Mouse (Mus musculus) spleen, postnatal 10 days (tissue): ENCODE data around the gene Ankle1.
A peak's percentile ranks its signal among the peaks of the same experiment; 100 is the strongest.

Source experiments
- DNase-seq, 2 experiments: peaks; one replicate each; pipeline ENCODE4 v3.0.0; 2021 to 2022; ENCODE audit warnings: low spot score in 2 of 2

The Ankle1 gene

DNA sequence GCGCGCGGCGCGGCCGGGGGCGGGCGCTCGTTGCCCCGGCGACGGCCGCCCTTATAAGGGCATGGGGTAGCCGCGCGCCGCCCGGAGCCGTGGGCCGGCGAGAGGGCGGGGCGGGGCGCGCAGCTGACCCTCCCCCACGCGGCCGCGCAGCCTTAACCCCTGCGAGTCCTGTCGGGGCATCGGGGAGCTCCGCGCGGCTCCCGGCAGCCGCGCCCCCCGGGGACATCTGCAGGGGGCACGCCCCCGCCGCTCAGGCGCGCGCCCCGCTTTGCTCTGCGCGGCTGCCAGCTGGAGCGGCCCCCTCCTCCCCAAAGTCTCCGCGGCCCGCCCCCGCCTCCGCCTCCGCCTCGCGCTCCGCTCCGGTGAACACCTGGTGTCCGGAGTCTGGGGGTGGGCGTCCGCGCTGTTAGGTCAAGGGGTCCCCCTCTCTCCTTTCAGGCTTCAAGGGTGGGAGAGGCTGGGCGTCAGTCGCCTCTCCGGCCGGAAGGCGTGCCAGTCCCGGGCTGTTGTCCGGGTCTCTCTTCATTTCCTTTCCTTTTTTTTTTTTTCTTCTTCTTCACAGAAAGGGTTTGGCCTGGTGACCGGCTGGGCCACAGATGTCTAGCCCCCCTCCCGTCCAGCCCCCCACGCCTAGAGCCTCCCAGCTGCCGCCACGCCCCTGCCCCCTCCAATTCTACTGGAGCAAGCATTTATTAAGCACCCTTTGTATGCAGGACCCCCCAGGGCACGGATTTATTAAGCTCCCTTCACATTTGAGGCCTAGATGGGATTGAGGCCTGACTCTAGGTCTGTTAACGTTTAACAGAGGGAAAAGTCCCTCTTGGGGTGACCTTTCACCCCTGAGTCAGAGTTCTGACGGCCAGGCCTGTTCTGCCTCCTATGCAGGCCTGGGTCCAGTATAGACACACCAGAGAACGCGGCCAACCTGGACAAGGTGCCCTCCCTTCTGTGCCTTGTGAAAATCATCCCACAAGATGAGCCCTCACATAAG, 23.5 kb upstream of the Ankle1 start:
- DNase-seq = peak in 1 of 2 experiments; percentile 73

DNA sequence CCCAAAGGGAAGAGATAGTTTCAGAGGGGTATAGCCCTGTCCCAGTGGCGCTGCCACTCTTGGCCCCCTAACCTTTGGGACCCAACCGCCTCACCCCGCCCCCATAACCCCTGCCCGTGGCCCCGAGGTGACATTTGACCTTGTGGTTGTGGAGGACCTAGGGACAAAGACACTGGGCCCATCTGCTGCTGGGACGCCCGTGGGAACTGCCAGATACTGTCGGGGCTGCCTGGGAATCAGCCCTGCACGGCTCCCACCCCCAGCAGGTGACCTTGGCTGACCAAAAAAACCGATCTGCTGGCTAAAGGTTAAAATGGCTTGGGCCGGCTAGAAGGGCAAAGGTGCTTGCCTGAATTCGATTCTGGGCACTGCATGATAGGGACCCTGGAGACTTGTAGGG, 22.4 kb upstream of the Ankle1 start:
- no peak for DNase-seq

DNA sequence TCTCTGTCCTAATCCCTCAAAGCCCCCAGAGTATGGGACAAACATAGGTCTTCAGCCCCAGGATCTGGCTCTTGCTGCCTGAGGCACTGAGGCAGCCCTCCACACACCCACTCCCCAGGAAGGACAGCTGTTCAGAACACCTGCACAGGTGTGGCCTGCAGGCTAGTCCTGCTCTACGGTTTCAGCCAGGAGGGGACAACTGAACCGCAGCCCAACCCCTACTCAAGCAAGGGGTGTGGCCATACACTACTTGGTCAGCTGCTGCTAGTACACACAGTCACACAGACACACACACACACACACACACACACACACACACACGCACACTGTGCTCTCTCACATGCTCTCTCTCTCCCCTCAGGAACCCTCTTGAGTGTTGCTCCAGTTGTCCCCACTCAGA, 21.9 kb upstream of the Ankle1 start:
- DNase-seq = no peak

DNA sequence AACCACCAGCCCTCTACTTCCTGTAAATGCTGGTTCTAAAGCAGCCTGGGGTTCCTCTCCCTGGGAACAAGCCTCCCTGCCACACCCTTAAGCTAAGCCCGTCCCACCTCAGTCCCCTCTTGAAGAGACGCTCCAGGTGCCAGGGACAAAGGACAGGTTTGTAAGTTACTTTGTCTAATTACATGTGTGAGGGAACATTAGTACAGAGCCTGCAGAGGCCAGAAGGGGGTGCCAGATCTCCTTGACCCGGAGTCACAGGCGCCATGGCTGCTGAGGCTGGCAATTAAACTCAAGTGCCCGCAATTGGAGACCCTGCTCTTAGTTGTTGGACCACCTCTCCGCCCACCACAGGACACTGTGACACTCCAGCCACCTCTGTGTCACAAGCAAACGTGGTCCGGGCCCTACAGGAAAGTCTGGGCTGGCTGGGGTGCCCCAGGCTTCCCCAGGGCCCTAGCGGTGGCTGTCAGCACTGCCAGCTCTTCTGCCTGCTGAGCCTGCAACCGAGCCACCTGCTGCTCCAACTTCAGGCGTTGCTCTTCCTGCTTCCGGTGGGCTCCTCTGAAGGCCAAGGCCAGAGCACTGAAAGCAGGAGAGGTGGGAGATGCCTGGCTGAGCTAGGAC, 20.5 kb upstream of the Ankle1 start:
- DNase-seq = peak in 1 of 2 experiments; percentile 35

DNA sequence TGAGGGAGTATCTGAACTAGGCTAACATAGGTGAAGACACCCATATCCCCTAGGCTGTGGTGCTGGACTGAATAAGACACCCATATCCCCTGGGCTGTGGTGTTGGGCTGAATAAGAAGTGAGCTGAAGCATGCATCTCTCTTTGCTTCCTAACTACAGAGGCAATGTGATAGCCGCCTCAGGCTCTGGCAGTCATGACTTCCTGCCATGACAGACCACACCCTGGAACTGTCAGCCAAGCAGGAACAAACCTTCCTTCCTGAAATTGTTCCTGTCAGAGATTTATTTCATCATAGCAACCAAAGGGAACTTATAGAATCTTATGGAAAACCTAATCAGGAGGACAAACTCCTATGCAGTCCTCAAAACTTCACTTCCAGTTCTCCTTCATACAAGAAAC, 17.5 kb upstream of the Ankle1 start:
- no peak for DNase-seq

DNA sequence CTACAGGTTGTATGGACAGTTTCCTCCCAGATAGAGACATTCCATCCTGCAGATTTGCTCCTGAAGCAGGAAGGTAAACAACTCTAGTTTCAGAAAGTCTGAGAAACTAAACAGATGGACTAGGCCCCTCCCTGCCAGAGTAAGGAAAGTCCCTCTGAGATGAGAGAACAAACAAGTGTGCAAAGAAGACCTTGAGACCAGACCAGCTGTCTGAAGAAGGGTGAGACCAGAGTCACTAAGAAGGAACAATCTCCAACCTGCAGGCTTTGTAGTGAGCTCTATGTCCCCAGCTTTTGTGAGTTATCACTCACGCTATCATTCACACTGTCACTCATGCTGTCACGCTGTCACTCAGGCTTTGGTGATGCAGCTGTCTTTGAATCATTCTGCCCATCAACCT, 14.1 kb upstream of the Ankle1 start:
- DNase-seq = no peak

DNA sequence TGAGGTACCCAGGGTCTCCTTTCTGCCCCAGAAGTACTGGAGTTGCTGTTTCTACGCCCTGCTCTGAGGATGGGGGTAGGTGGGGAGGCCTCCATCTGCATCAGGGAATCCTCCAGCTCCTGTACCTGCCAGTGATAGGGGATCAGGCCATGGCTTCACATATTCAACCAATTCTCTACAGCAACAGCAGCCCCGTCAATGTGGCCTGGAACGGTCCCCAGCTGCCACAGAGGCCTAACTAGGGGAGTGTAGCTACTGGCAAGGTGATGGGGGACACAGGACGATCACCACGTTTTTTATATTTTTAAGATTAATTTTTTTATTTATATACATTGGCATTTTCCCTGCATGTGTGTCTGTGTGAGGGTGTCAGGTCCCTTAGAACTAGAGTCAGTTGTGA, 13.4 kb upstream of the Ankle1 start:
- no peak for DNase-seq

DNA sequence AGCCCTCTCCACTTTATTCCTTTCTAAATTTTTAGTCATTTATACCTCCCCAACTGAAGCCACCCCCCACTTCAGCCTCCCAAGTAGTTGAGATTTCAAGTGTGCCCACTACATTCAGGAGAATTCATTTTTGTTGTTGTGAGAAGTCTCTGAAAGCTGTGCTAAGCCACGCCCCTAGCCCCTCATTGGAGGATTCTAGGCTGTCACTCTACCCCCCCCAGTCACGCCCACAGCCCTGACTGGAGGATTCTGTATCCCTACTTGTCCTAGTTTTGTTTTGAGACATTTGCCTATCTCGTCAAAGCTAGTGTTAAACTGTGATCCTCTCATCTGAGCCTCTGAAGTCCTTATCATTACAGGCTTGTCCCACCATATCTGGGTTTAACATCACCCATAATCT, 12.9 kb upstream of the Ankle1 start:
- peak in 1 of 2 experiments; percentile 62 for DNase-seq

DNA sequence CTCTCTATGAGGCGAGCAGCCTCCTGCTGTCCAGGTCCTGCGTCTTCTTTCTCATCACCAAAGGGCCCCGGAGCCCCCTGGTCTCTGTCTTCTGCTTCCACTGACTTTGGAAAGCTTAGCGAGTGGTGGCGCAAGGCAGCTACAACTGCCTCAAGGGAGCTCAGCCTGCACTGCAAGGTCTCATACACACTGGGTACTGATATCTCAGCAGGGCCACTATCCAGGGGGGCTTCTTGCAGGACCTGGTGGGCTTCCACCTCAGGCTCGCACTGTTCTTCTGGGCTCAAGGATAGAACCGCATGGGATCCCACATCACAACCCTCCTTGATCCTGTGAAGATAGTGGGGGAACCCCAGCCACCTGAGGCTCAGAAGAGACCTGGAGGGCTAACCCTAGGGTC, 11.3 kb upstream of the Ankle1 start:
- no peak for DNase-seq

DNA sequence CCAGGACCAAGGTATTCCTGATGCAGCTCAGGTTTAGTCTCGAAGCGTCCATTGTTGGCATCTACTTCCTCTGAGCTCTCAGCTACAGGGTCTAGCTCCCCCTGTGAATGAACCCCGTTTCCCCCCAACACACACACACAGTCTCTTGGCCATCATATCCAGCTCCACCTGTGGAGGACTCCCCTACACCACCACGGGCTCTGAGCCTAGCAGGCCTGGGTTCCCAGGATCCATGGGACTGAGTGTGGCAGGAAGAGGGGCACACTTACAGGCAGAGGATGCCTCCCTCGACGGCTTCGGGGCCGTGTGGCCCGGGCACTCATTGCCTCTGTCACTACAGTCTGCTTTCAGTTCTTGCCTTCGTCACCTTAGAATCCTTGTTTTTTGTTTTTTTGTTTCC, 10.7 kb upstream of the Ankle1 start:
- DNase-seq = no peak

DNA sequence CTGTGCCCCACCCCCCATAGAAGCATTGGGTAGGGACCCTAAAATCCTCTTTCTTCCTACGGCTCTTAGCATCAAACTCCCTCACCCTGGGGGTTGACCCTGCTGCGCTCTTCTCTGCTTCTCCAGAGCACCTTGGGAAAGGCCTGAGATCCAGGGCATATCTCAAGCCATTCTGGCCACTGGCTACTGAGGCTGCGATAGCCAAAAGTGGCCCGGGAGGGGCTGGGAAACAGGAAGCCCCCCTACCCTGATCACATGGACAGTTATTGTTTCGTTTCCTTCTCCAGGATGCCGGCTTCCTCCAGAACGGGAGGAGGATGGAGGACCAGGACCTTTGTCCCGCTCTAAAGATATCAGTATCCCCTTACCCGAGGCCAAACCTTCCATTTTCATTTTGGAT, 10.2 kb upstream of the Ankle1 start, which contains the start of gene Ushbp1:
Gene Ushbp1, minus strand, starts transcription at position 174 of the 400 bp plus-strand sequence.
- peak in 1 of 2 experiments; percentile 13 for DNase-seq

DNA sequence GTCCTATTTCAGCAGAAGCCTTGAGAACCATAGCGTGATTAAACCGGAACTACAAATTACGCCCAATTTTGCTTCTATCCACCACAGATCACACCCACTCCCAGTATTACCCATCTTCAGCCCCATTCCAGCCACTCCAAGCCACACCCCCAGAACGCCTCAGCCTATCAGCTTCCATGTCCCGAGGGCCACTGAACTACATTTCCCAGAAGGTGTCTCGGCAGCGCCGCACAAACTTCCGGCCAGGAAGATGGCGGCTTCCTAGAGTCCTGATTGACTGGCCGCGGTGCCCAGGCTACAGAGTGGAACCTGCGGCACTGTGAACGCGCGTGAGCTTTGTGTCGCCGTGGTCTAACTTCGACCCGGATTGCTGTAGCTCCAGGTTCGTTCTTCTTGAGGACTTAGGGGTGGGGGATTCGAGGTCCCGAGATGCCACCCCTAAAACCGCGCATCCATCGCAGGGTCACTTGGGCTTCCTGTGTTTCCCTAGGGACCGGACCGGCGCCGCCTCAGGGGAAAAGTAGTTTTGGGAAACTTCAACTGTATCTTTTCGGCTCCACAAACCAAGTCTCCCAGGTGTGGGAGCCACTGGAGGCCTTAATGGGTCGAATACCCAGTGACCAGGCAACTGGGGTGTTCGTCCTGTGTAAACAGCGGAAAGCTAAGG, 9.0 kb upstream of the Ankle1 start, which contains the start of gene Babam1:
Gene Babam1, plus strand, starts transcription at position 223 of the 667 bp plus-strand sequence.
- DNase-seq = peak; percentile 79 to 93

DNA sequence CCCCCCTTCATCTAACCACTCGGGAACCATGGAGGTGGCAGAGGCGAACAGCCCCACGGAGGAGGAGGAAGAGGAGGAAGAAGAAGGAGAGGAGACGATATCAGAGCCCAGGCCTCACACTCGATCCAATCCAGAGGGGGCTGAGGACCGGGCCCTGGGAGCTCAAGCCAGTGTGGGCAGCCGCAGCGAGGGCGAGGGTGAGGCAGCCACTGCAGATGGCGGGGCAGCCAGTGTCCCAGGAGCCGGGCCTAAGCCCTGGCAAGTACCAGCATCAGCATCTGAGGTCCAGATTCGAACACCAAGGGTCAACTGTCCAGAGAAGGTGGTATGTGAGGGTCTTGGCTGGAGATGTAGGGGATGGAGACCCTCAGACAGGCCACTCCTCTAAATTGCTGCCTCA, 8.1 kb upstream of the Ankle1 start:
- DNase-seq = peak in 1 of 2 experiments; percentile 20

DNA sequence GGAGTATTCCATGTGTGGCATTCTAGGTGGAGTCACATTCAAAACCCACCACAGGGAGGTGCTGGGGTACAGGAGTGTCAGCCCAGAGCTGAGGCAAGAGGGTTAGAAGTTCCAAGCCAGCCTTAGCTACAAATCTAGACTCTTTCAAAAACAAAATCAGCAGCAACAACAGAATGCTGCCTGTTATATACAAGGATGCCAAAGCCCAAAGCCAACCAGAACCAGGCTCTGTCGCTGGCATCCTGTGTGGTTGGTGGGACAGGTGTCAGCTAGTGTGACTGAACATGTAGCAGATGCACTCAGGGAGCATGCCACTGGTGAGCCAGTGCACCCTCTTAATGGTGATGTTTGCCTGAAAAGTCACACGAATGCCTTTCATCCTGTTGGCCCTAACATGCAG, 5.0 kb upstream of the Ankle1 start:
- DNase-seq = no peak

DNA sequence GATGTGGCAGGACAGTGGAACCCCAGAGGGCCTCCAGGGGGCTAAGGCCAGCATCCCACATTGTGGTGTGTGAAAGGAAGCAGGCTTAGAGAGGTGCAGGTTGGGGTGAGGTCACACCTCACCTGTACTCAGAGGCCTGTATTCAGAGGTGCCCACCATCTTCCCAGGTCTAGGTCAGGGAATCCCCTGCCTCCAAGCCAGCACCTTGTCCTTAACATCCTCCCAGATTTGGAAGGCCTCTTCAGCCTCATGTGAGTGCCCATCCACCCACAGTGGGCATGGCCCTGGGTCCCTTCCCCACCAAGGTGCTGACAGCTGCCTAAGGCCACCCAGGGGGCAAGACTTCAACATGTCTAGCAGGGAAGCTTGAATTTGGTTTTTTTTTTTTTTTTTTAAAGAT, 4.4 kb upstream of the Ankle1 start:
- peak in 1 of 2 experiments; percentile 10 for DNase-seq

DNA sequence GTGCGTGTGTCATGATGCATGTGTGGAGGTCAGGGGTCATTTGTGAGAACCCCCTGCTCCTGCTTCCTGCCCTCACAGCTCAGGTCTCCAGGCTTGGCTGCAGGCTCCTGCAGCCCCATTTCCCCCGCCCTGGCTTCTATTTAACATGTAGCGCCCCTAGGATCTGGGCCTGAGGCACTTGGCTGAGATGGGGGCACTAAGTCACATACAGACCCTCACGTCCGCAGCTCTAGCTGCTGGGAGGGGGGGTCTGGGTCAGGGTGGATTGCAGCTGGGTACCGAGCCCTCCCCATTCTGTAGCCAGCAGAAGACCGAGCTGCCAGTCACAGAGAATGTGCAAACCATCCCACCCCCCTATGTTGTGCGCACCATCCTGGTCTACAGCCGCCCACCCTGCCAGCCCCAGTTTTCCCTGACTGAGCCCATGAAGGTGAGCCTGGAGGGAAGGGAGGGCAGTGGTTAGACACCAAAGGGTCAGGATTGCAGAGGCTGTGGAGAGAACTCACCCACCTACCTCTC, 3.3 kb upstream of the Ankle1 start:
- peak in 1 of 2 experiments; percentile 12 for DNase-seq

DNA sequence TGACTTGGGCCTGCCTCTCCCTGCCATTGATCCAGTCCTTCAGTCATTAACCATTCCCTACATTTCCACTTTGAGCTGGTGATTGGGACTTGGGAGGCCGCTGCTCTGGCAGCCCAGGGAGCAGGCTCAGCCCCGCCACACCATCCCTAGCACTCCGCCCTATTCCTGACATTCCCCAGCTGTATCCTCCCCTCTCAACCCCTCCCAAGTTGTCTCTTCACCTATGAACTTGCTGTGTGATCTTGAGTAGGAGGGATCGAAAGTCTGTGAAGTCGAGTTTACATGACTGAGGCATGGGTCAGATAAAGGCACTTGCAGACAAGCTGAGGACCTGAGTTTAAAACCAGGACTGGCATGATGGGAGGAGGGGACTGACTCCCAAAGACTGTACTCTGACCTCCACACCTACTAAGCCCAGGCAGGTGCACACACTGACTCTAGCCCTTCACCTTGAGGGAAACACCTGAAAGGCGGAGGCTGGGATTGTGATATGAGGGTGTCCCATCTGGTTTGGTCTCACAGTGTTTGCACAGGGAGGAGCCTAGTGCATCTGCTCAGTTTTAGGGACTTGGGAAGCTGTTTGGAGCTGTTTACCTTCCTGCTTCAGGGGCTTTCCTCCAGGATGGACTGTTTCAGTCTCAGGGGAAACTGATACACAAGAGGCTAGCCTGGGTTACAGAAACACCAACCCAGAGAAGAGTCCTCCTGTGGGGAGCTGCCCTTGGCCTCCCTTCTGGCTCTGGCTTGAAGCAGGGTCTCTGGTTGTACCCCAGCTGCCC, 2.5 kb upstream of the Ankle1 start:
- peak in 1 of 2 experiments; percentile 9 for DNase-seq

DNA sequence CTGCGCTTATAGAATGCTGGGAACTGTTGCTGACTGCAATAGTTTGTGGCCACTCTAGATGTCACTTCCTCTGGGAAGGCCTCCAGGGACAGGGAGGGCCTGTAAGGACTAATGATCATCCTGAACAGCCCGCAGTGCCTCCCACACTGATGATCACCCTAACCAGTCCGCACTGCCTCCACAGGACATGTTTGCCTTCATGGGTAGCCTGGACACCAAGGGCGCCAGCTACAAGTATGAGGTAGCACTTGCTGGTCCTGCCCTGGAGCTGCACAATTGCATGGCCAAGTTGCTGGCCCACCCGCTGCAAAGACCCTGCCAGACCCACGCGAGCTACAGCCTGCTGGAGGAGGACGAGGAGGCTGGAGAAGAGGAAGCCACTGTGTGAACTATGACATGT, 1.8 kb upstream of the Ankle1 start:
- no peak for DNase-seq

DNA sequence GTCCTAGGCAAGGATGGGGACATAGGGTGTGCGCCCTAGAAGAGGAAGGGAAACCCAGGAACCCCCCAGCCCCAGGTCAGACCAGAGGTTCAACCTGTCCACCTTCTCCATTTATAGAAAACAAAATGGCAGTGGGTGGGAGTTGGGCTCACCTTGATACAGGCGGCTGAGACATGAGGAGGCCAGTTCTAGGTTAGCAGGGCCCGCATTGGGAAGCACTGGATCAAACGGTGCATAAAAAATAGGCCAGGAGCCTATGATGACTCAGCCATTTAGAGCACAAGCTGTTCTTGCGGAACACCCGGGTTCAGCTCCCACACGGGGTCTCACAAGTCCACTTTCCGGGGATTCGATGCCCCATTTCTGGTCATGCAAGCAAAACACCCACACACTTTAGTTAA, 859 bp upstream of the Ankle1 start:
- no peak for DNase-seq

DNA sequence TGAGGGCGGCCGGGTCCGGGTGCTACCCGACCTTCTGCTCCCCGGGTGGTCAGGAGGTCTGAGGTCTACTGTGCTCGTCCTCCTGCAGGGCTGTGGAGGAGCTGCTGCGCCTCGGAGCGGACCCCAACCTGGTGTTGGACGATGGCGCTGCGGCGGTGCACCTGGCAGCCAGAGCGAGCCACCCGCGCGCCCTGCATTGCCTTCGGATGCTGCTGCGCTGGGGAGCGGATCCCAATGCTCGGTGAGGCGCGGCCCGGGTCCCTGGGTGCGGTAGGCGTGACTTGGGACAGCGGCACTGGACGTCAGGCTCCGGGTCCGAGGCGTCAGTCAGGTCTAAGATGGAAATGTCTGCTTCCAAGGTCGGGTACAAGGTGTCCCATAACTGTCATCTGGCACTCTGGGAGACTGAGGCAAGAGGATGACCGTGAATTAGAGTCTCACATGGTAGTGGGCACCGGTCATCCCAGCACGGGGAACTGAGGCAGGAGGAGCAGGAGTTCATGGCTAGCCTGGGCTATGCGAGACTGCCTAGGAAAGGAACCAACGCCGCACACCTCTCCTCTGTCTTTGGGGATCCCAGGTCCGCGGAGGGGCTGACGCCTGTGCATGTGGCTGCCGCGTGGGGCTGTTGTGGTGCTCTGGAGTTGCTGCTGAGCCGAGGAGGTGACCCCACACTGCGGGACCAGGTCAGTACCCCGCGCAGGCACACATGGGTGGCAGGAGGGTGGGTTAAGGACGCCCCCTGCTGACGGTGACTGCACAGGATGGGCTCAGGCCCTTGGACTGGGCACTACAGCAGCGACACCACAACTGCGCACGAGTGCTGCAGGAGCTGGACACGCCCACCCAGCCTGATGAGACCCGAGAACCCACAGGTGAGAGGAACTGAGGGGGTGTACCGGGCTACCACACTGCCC, 547 bp downstream of the Ankle1 start:
- DNase-seq = peak; percentile 81 to 88
